ENCODE assay signal across 8 mouse cellular contexts in the genomic region with DNA sequence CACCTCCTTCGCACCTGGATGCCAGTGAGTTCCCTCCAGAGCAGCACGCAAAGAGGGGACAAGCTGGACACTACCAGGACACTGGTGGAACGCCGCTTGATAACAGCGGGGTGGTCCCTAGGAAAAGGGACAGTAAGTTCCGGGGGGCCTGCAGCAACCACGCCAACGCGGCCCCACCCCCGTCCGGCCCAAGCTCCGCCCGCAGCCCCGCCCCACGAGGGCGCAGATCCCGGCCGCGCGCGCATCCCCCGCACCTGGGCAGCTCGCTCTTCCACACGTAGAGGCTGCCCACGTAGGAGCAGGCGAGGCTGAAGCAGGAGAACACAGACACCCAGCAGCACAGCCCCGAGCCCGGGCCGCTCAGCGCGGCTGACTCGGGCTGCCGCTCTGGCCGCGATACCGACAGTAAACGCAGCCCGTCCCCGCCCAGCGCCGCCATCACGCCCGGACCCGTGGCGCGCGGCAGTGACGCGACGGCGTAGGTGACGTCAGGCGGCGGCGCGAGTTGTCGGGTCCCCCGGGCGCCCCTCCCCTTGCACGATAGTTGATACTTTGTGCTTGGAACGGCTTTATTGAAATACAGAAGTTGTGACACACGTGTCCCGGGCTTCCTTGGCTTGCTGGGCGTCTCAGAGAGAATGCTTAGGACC. TPM values are rescaled to one million over a fixed set of nuclear protein-coding genes. Genes with fewer than 3 reads are reported as not detected.
DNase-seq lines count a peak whose midpoint lies in the region; ATAC-seq and TF ChIP-seq lines count a peak whose summit lies in the region.

A gene (minus strand): TSS at position 463 of the 650 bp plus-strand sequence.

- H3K9ac ChIP-seq in hindbrain, embryonic 16.5 days (ENCODE audit: low read depth, low read length): peak within 1 kb of the TSS; percentile 91

- peak within 1 kb of the TSS; percentile 84 for H3K4me3 ChIP-seq in gastrocnemius, adult 2 months
- peak within 1 kb of the TSS; percentile 80 for H3K4me3 ChIP-seq in hindbrain, embryonic 16.5 days (ENCODE audit: low read length)
- peak within 1 kb of the TSS; percentile 69 for H3K4me3 ChIP-seq in macrophage (ENCODE audit: inconsistent target)

- no peak for TF ChIP-seq CTCF in gastrocnemius, adult 2 months (IDR thresholded peaks at IDR 0.05)

- H3K27me3 ChIP-seq in hindbrain, embryonic 16.5 days (replicated peaks; ENCODE audit: control insufficient read depth, insufficient read depth, low read length): no peaks in the 10 kb centered on the region

- H3K4me1 ChIP-seq in hindbrain, embryonic 16.5 days (ENCODE audit: control insufficient read depth, insufficient read depth, low read depth, low read length): peaks cover 21% of the 10 kb centered on the region

- peak within 1 kb of the TSS; percentile 87 for H3K4me2 ChIP-seq in hindbrain, embryonic 16.5 days (ENCODE audit: low read length)

- peaks cover 19% of the 10 kb centered on the region for H3K36me3 ChIP-seq in hindbrain, embryonic 16.5 days (ENCODE audit: control insufficient read depth, insufficient read depth, low read length)
- peaks cover 15% of the 10 kb centered on the region; the same call in 1 of the 2 replicates for H3K36me3 ChIP-seq in macrophage (ENCODE audit: inconsistent target)

- peak within 1 kb of the TSS; percentile 98 for H3K27ac ChIP-seq in gastrocnemius, adult 2 months
- H3K27ac ChIP-seq in hindbrain, embryonic 16.5 days (ENCODE audit: low read depth, low read length): peak within 1 kb of the TSS; percentile 93
- peak within 1 kb of the TSS; percentile 22; the same call in 1 of the 2 replicates for H3K27ac ChIP-seq in macrophage

- under 1% methylated on average over 54 of the region's 64 CpGs for WGBS in hindbrain, embryonic 16.5 days
- under 1% methylated on average over 64 of the region's 64 CpGs for WGBS in macrophage (ENCODE audit: missing documents)

- peaks cover 10% of the 10 kb centered on the region; the same call in 1 of the 2 replicates for H3K79me2 ChIP-seq in macrophage (ENCODE audit: inconsistent target)

- no peaks in the 10 kb centered on the region for H3K9me3 ChIP-seq in hindbrain, embryonic 16.5 days (ENCODE audit: control insufficient read depth, low read length)

- DNase-seq in ZHBTc4 (ENCODE audit: low read depth, low spot score): peak; percentile 94
- peak; percentile 81 to 92 for DNase-seq in cerebellum, postnatal 4 days (ENCODE audit: low spot score in 2 of 2)
- DNase-seq in gastrocnemius, adult 2 months: peak; percentile 94
- DNase-seq in left cerebral cortex, adult 18-20 months (ENCODE audit: low spot score in 2 of 2): peak; percentile 89 to 92
- peak; percentile 82 for DNase-seq in retina, postnatal 7 days (ENCODE audit: low read depth, low spot score)
- DNase-seq in urinary bladder, adult 18-20 months (ENCODE audit: low spot score in 2 of 2): peak; percentile 82 to 90

- peak; percentile 92 for ATAC-seq in hindbrain, embryonic 16.5 days

- intact Hi-C loops in gastrocnemius, adult 2 months (cut with DNase I): loop anchor here (5.0 to 10.0 kb wide), 2 partner anchors 222 to 339 kb away; a partner anchor contains a TSS

RNA-seq across cellular contexts. Expression of the gene that starts here (rescaled TPM):
- total RNA-seq in gastrocnemius, adult 2 months (2021): 1 to 10 TPM; 5.1 to 5.9 TPM
- polyA plus RNA-seq in hindbrain, embryonic 16.5 days (2015; fragmentation: Nextera tagmentation; extraction: Ambion mirVana): 51.8 and 54.8 TPM in 2 replicates
- total RNA-seq in left cerebral cortex, adult 18-20 months (2021): 10 to 100 TPM; 27.3 to 27.7 TPM
- 10 to 100 TPM in 15 of 26 experiments, 1 to 10 TPM in 11; 3.0 to 22.1 (median 11.4) TPM for total RNA-seq in macrophage (2018; cell fraction: chromatin; rRNA removed)
- total RNA-seq in macrophage (2018; cell fraction: cytosol; rRNA removed): 10 to 100 TPM; 14.6 to 30.9 (median 21.5) TPM
- 10 to 100 TPM; 13.7 to 33.1 (median 17.1) TPM for total RNA-seq in macrophage (2018; cell fraction: nucleus; rRNA removed)
- 11.3 to 29.4 TPM (median 20.2 TPM) in 3 replicates for polyA plus RNA-seq in macrophage (2018)

Comparison
In these comparisons a context has a peak if more than half of its experiments do, and no peak if none do; other contexts are left out.
1. Peak in every context shown above with its lines: DNase-seq, ATAC-seq, H3K4me3 ChIP-seq and H3K27ac ChIP-seq.
2. RNA of the gene that starts here (total RNA-seq): 27.3 to 27.7 TPM in left cerebral cortex, adult 18-20 months; 5.1 to 5.9 TPM in gastrocnemius, adult 2 months; every median in the first group is over 4 times any median in the second.
3. H3K27ac ChIP-seq: peak in every context shown above with its lines; median percentile 98 in gastrocnemius, adult 2 months; 93 in hindbrain, embryonic 16.5 days; 22 in macrophage.